Mouse (Mus musculus) stomach, postnatal 0 days (tissue): ENCODE data around the gene Ccdc34.

Experiments used
- CTCF ChIP-seq: IDR thresholded peaks from 2 replicates; pipeline ENCODE4 v1.5.1; 2016; ENCODE audit warnings: antibody characterized with exemption, low read depth, mild to moderate bottlenecking, moderate library complexity
- EP300 ChIP-seq: optimal IDR thresholded peaks from 2 replicates; pipeline ENCODE3; 2016; ENCODE audit warnings: antibody characterized with exemption

DNA sequence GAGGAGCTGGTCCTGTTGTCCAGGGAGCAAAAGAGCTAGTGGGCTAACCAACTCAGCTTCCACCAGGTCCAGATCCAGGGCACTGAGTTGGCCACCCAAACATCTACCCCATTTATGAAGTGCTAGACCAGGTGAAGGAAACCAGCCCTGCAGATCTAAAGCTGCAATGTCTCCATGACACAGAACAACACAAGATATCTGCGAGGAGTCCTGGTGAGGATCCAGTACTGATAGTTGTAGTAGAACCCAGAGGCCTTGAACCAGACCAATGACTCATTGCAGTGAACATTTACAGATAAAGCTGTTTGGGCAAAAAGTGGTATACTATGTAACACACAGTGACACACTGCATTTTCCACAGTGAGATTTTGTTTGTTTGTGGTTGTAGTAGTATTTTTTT lies 120.5 kb downstream of the Ccdc34 start:
- TF ChIP-seq EP300 (no peak), CTCF (no peak)
